Mouse (Mus musculus): ENCODE results near the gene Adrb1. TPM values are rescaled to one million over a fixed set of nuclear protein-coding genes. Genes with fewer than 3 reads are reported as not detected.

The Adrb1 gene
- polyA plus RNA-seq (2012; rRNA removed): 30.8 and 34.0 TPM in 2 replicates

- TF ChIP-seq CTCF (IDR thresholded peaks at IDR 0.05; ENCODE audit: extremely low read depth, insufficient read depth, low read length): no peak
- TF ChIP-seq POLR2A (IDR thresholded peaks at IDR 0.05; ENCODE audit: extremely low read depth, insufficient read depth, low read length): peak; percentile 64; the same call in 1 of the 2 replicates
- Histone ChIP-seq H3K4me3 (ENCODE audit: insufficient read depth, low read length) (peak within 1 kb of the TSS; percentile 92), H3K27ac (ENCODE audit: insufficient read depth, low read length) (peak within 1 kb of the TSS; percentile 98), H3K4me1 (ENCODE audit: control insufficient read depth, insufficient read depth, low read length) (peaks cover 2% of the 10 kb centered on the region)
Observed at GRCm38 (mm10) chr19:56721387-56722211, at the start of gene Adrb1. TSS of gene Adrb1 (plus strand) at chr19:56722199.

- H3K4me1 ChIP-seq (ENCODE audit: control insufficient read depth, insufficient read depth, low read length): no peaks in the 10 kb centered on the region
- no peak overlapping the region for H3K4me3 ChIP-seq (ENCODE audit: insufficient read depth, low read length)
- TF ChIP-seq POLR2A (IDR thresholded peaks at IDR 0.05; ENCODE audit: extremely low read depth, insufficient read depth, low read length): no peak
- no peak for TF ChIP-seq CTCF (IDR thresholded peaks at IDR 0.05; ENCODE audit: extremely low read depth, insufficient read depth, low read length)
- H3K27ac ChIP-seq (ENCODE audit: insufficient read depth, low read length): no peak overlapping the region
Observed at GRCm38 (mm10) chr19:56675690-56676089, 46.3 kb upstream of the Adrb1 start.

- Histone ChIP-seq H3K4me3 (ENCODE audit: insufficient read depth, low read length) (no peak overlapping the region), H3K27ac (ENCODE audit: insufficient read depth, low read length) (no peak overlapping the region), H3K4me1 (ENCODE audit: control insufficient read depth, insufficient read depth, low read length) (no peaks in the 10 kb centered on the region)
- no peak for TF ChIP-seq POLR2A (IDR thresholded peaks at IDR 0.05; ENCODE audit: extremely low read depth, insufficient read depth, low read length)
- TF ChIP-seq CTCF (IDR thresholded peaks at IDR 0.05; ENCODE audit: extremely low read depth, insufficient read depth, low read length): no peak
Observed at GRCm38 (mm10) chr19:56676506-56676905, 45.5 kb upstream of the Adrb1 start.

- H3K27ac ChIP-seq (ENCODE audit: insufficient read depth, low read length): no peak overlapping the region
- no peak overlapping the region for H3K4me3 ChIP-seq (ENCODE audit: insufficient read depth, low read length)
- no peak for TF ChIP-seq POLR2A (IDR thresholded peaks at IDR 0.05; ENCODE audit: extremely low read depth, insufficient read depth, low read length)
- no peak for TF ChIP-seq CTCF (IDR thresholded peaks at IDR 0.05; ENCODE audit: extremely low read depth, insufficient read depth, low read length)
- no peaks in the 10 kb centered on the region for H3K4me1 ChIP-seq (ENCODE audit: control insufficient read depth, insufficient read depth, low read length)
Observed at GRCm38 (mm10) chr19:56677611-56678010, 44.4 kb upstream of the Adrb1 start.

- TF ChIP-seq POLR2A (IDR thresholded peaks at IDR 0.05; ENCODE audit: extremely low read depth, insufficient read depth, low read length) (no peak), CTCF (IDR thresholded peaks at IDR 0.05; ENCODE audit: extremely low read depth, insufficient read depth, low read length) (no peak)
- Histone ChIP-seq H3K27ac (ENCODE audit: insufficient read depth, low read length) (no peak overlapping the region), H3K4me1 (ENCODE audit: control insufficient read depth, insufficient read depth, low read length) (no peaks in the 10 kb centered on the region), H3K4me3 (ENCODE audit: insufficient read depth, low read length) (no peak overlapping the region)
Observed at GRCm38 (mm10) chr19:56678516-56678915, 43.5 kb upstream of the Adrb1 start.

GRCm38 (mm10) chr19:56679213-56679965 lies 42.6 kb upstream of the Adrb1 start:
- H3K4me3 ChIP-seq (ENCODE audit: insufficient read depth, low read length): no peak overlapping the region
- H3K27ac ChIP-seq (ENCODE audit: insufficient read depth, low read length): no peak overlapping the region
- TF ChIP-seq POLR2A (IDR thresholded peaks at IDR 0.05; ENCODE audit: extremely low read depth, insufficient read depth, low read length) (no peak), CTCF (IDR thresholded peaks at IDR 0.05; ENCODE audit: extremely low read depth, insufficient read depth, low read length) (no peak)
- H3K4me1 ChIP-seq (ENCODE audit: control insufficient read depth, insufficient read depth, low read length): no peaks in the 10 kb centered on the region

- no peaks in the 10 kb centered on the region for H3K4me1 ChIP-seq (ENCODE audit: control insufficient read depth, insufficient read depth, low read length)
- TF ChIP-seq POLR2A (IDR thresholded peaks at IDR 0.05; ENCODE audit: extremely low read depth, insufficient read depth, low read length) (no peak), CTCF (IDR thresholded peaks at IDR 0.05; ENCODE audit: extremely low read depth, insufficient read depth, low read length) (no peak)
Observed at GRCm38 (mm10) chr19:56679992-56680391, 42.0 kb upstream of the Adrb1 start.

GRCm38 (mm10) chr19:56682297-56682696 lies 39.7 kb upstream of the Adrb1 start:
- Histone ChIP-seq H3K27ac (ENCODE audit: insufficient read depth, low read length) (no peak overlapping the region), H3K4me3 (ENCODE audit: insufficient read depth, low read length) (no peak overlapping the region), H3K4me1 (ENCODE audit: control insufficient read depth, insufficient read depth, low read length) (peaks cover 3% of the 10 kb centered on the region)
- TF ChIP-seq CTCF (IDR thresholded peaks at IDR 0.05; ENCODE audit: extremely low read depth, insufficient read depth, low read length): no peak
- TF ChIP-seq POLR2A (IDR thresholded peaks at IDR 0.05; ENCODE audit: extremely low read depth, insufficient read depth, low read length): no peak

More at GRCm38 (mm10) chr19:56679992-56680391, 42.0 kb upstream of the Adrb1 start:
- Histone ChIP-seq H3K27ac (ENCODE audit: insufficient read depth, low read length) (no peak overlapping the region), H3K4me3 (ENCODE audit: insufficient read depth, low read length) (no peak overlapping the region)

- peaks cover 3% of the 10 kb centered on the region for H3K4me1 ChIP-seq (ENCODE audit: control insufficient read depth, insufficient read depth, low read length)
- H3K4me3 ChIP-seq (ENCODE audit: insufficient read depth, low read length): no peak overlapping the region
- H3K27ac ChIP-seq (ENCODE audit: insufficient read depth, low read length): no peak overlapping the region
- no peak for TF ChIP-seq POLR2A (IDR thresholded peaks at IDR 0.05; ENCODE audit: extremely low read depth, insufficient read depth, low read length)
- no peak for TF ChIP-seq CTCF (IDR thresholded peaks at IDR 0.05; ENCODE audit: extremely low read depth, insufficient read depth, low read length)
Observed at GRCm38 (mm10) chr19:56682843-56683242, 39.2 kb upstream of the Adrb1 start.

Measured in cortical plate, adult 2 months (tissue).